Mouse (Mus musculus): ENCODE data around the gene Ikzf2.

Gene Ikzf2

DNA sequence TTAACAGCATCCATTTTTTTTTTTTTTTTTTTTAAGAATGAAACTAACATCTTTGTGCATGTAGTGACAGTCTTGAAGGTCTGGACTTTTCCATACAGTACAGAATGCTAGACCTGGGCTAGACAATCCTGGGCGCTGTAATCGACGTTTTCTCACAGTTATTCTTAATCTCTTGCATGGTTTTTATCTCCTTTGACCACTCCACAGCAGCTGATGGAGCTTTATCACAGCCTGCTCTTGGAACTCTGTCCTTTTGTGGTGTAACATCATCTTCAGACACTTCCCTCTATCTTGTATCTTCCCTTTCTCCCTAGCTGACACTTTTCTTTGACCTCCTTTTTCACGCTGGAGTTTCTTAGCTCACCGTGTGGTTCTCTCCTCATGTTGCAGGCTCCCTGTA, 170.9 kb downstream of the Ikzf2 start:
- no peak for DNase-seq (ENCODE audit: low read depth, low spot score)

DNA sequence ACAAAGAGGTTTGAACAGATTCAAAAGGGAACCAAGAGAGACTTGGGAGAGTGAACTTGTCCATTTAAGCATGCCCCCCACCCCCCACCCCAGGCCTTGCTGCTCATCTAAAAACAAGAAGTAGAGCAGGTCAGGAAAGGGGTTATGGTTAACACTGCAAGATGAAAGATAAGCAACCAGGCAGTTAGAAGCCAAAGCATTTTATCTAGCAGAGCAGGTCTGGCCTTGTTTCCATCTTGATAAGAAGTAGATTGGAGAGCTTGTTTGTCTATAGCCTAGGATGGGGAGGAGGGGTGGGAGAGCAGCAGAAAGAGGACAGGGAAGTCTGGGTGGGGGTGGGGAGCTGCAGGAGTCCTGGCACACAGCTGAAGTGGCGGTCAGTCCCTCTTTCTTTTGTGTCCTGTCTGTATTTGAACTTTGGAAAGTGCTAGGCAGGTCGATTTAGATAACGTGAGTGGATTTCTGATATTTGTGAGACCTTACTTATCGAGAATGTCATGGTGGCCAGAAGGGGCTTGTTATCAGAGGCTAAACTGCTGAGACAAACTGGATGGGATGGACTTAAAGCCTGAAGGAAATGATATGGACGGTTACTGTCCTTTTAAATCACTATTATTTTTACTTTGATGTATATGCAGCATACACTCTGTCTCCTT, 173.3 kb downstream of the Ikzf2 start:
- no peak for DNase-seq (ENCODE audit: low read depth, low spot score)

DNA sequence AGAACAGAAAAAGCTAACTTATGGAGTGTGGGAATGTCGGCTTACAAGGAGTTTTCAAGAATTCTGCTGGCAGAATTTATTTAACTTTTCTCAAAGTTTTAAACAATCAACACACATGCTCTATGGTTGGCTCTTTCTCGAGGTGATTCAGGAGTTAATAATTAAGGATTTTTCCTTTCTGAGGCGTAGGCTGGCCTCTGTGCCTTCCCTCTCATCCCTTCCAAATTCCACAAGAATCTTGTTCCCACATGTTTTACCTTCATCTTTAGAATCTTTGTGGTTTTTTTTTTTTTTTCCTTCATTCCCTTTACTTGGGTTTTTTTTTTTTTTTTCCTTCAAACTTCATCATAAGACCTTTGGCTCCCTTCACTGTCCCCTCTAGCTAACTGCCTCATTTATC, 178.8 kb downstream of the Ikzf2 start:
- DNase-seq (ENCODE audit: low read depth, low spot score) = no peak

DNA sequence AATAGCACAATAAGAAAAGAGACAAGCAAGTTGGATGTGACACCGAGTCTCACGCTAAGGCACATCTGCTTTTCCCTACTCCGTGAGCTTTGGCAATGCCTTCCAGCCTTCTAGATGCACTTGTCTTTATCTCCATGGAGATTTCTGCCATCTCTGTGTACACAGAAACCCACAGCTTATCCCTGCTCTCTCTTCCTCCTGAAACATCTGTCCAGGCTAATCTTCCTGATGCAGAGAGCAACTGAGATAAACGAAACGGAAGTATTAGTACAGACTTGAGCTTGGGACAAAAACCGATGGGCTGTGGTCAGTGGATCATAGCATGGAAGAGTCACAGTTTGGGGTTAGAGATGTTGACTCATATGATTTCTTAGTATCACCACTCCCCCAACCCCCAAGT, 179.5 kb downstream of the Ikzf2 start:
- DNase-seq (ENCODE audit: low read depth, low spot score) = no peak

DNA sequence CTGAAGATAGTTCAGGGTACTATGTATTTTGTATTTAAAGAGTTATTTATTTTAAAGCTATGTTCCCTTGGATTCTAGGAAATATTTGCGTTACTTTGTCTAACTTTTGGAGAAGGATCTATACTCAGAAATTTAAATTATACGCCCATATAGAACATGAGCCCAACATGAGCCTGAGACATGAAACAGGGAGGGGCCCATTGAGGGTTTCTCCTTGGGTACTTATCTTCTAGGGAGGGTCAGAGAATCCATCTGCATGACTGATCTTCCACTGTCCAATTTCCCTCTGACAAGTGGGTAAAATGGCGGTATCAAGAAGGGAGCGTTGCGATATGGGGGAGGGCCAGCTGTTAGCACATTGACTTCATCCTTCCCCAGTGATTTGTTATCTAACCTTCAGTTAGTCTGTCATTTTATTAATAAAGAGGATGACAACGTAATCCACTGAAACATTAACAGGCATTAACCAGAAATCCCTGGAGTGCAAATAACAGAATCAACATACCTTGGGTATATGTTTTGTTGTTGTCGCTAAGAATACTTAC, 180.4 kb downstream of the Ikzf2 start:
- DNase-seq (ENCODE audit: low read depth, low spot score) = no peak

GRCm38 (mm10) chr1:69506011-69506410, 181.0 kb downstream of the Ikzf2 start:
- no peak for DNase-seq (ENCODE audit: low read depth, low spot score)

DNA sequence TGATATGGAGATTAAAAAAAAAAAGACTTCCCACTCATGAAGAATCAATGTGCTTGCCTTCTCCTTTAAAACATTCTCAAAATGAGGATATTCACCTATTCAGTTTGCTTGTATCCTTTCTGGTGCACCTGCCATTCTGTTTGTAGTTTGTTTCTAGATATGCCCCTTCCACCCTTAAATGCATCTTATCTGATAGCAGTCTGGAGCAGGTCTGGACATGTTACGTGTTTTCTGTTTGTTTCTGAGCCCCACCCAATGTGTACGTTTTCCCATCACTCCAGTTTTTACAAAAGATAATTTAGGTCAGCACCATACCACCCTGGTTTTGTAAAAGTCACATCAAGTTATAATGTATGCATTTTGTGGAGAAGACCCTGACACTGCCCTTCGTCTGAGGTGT, 186.7 kb downstream of the Ikzf2 start:
- no peak for DNase-seq (ENCODE audit: low read depth, low spot score)

DNA sequence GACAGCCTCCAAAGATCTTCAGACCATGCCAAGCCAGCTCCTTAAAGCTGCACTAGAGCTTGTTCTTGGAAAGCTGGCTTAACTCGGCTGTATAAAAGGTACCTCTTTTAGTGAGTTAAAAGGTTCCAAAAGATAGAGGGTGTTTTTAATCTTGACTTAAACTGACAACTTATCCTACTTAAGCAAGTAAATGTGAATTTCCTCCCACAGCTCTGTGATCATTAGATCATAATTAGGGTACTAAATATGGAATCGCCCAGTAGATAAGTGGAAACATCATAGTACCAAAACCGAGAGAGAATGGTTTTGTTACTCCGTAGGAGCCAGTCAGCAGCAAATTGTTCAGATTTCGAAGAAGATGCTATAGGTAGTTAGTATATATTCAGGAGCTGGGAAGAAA, 187.4 kb downstream of the Ikzf2 start:
- DNase-seq (ENCODE audit: low read depth, low spot score) = no peak

DNA sequence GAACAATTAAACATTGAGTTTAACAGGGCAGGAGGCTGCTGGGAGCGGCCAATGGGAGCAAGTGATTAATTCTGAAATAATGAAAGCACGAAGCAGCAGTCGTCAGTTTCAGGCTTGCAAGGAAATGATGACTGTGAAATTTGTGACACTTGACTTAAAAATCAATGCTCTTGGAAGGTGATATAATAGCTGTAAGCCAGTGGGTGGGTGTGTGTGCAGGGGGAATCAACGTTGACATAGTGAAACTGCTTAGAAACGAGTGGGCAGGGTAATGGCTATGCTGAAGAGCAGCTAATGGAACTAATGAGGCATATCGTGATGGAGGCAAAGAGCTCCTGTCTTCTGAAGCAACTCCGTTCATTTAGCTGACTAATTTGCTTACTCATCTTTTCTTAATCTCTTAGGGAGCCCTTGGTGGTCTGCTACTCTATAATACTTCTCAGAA, 188.2 kb downstream of the Ikzf2 start:
- no peak for DNase-seq (ENCODE audit: low read depth, low spot score)

GRCm38 (mm10) chr1:69496055-69496454, 191.0 kb downstream of the Ikzf2 start:
- DNase-seq (ENCODE audit: low read depth, low spot score) = no peak

- DNase-seq (ENCODE audit: low read depth, low spot score) = no peak
These were observed 193.6 kb downstream of the Ikzf2 start for GRCm38 (mm10) chr1:69493309-69494047.

DNA sequence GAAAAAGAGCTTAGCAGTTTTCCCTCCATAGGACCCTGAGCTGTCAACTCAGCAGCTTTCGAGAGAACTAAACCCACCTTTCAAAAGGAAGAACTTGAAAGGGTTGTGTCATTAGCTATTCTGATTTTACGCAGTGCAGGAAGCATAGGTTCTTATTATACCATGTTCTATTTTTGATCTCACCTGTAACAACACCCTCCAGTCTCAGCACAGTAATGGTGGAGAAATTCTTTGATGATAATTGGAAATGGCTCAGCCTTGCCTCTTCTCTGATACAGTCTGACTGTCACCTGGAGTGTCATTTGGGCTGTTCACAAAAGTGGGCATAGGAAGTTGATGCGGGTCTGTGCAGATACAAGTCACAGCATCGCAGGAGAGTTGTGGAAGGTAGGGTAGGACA, 195.0 kb downstream of the Ikzf2 start:
- no peak for DNase-seq (ENCODE audit: low read depth, low spot score)

- DNase-seq (ENCODE audit: low read depth, low spot score) = no peak
These were observed 198.0 kb downstream of the Ikzf2 start for GRCm38 (mm10) chr1:69489026-69489425.

GRCm38 (mm10) chr1:69488625-69489024, 198.4 kb downstream of the Ikzf2 start:
- no peak for DNase-seq (ENCODE audit: low read depth, low spot score)
